Mouse (Mus musculus) mature B cell (primary cell): ENCODE data around the gene Kcnh7.

Experiments
- in situ Hi-C: fragments of 300-500 bp; cut with MboI; formaldehyde crosslinking; loops from 2 replicates; pipeline ENCODE4 v1.14.3; 2019

Gene Kcnh7

DNA sequence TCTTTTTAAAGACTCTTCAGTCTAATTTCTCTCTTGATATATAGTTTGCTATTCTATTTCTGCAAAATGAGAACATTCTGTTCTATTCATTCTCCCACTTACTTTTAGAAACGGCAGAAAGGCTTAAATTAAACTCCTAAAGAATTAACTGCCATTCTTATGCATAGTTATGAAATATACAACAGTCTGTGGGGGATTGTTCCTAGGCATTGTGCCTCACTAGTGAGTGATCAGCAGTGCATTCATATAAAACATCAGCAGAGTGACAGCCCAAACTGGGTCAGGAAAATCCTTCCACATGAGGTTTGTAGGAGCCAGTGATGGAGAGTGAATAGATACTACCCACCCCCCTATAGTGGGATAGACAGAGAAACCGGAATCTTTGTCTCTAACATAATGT lies 200.2 kb downstream of the Kcnh7 start:
- in situ Hi-C loops = no loop called here

DNA sequence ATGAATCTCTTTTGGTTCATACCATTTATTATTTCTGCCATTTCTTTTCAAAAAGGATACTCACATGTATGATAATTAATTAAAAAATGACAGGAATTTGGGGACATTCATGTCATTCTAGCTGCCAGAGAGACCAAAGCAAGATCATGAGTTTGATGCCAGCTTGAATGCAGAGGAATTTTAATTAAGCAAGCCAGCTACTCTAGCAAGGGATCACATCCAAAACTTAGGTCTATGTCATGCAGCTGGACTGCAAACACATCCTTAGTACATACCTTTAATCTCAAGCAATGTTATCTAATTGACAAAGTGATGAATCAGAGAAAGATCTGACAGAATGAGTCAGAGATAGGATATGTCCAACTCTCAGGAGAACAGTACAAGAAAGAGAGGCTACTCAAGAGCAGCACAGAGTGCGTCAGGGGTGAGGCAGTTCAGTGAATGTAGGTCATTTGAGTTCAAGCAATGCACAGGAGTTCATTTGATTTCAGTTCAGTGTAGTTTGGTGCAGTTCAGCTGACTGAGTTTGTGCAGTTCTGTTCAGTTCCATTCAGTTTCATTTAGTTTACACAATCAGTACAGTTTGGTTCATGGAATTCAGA lies 248.7 kb downstream of the Kcnh7 start:
- in situ Hi-C loops = no loop called here

DNA sequence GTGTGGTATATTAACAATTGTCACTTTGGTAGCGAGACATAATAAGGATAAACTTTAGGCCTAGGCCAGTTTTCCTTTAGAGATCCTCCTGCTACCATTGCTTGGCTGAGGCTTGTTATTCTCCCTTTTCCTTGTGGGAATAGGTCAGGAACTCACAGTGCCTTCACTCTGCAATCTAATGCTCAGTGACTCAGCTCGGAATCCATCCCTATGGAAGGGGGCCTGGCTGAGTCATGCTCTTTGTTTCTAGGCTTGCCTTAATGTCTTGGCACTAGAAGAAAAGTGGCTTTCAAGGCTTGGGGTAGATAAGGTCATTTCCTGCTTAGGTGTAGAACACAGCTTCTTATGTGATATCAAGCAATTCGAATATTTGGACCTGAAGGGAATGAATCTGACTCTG lies 255.6 kb downstream of the Kcnh7 start:
- in situ Hi-C loops = no loop called here

DNA sequence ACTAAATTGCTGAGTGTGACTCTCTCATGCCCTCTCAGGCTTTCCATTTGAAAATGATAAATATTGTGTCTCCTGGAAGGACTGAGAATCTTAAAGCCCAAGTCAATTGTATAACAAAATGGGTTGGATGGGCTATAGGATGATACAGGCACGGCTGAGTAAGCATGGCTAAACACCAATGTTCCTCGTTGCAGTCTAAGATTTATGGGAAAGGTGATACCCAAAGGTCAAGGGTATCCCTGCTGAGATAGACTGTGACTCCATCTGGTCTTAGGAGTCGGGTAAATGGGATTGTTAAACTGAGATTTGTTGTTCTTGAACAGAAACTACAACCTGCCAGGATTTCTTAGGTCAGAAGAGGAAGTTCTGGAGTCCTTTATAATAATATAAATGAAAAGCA lies 256.0 kb downstream of the Kcnh7 start:
- in situ Hi-C loops = no loop called here

DNA sequence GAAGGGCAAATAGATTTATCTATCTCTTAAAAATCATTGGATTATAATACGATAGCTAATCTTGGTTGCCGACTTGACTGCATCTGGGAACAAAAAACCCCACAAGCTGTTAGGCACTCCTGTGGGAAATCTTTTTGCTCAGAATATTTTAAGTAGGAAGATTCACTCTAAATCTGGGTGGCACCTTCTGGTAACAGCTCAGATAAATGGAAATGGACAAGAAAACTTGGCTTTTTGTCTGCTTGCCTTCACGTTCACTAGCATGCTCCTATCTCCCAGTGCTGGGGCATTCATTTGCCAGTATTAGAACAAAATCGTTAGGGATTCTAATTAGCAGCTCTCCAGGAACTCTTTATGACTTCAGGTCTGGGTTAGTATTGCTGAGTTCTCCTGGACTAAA lies 260.3 kb downstream of the Kcnh7 start:
- in situ Hi-C loops = no loop called here

DNA sequence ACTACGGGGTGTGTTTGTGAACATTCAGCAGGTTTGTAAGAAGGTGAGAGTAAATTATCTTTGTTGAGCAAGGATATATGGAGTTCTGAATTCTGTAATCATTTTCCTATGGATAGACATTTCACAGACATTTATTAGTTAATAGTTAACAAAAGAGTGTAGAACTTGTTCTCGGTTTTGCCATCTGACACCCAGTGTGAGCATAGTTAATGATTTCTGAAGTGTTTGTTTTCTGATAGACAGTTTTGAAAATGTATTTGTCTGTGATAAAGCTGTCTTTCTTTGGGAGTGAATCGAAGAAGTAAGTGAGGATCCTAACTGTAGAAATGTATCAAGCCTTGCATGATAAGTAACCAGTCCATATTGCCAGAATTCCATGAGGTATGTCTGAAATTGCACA lies 276.4 kb downstream of the Kcnh7 start:
- in situ Hi-C loops = no loop called here

DNA sequence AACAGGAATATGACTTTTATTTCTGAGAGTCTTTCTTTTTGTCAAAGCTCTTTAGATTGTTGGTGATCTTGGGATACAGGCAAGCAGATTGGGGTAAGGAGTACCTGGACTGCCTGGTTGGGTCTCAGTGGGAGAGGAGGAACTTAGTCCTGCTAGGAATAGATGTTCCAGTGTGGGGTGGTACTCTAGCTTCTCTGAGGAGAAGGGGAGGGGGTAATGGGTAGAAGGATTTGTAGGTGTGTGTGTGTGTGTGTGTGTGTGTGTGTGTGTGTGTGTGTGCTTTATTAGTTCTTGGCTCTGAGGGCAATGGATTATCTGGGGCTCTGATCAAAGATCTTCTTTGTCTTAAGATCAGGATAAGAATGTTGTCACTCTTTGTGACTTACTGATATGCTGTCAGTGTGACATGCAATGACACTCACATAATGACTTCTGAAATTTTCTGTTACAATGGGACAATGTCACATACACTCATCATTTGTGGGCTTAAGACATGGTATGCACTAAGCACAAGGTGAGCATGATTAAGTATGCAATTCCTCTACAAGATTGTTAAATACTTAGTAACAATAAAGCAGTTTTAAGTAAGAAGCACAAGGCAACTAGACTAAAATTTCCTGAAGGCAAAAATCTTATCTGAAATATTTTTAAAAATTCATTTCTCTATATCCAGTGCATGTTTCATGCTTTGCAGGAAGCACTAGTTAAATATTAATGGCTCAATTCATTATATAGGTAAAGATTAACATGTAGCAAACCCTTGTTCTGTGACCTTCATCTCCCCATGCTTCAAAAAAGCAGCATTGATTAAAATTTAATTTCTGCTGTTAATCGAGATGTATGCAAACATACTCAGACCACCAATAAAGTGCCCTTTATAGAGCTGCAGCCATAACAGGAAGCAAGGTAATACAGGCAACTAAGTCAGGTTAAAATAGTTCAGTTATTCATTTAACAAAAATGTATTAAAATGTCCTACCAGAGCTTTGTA lies 281.4 kb downstream of the Kcnh7 start:
- in situ Hi-C loops = no loop called here

DNA sequence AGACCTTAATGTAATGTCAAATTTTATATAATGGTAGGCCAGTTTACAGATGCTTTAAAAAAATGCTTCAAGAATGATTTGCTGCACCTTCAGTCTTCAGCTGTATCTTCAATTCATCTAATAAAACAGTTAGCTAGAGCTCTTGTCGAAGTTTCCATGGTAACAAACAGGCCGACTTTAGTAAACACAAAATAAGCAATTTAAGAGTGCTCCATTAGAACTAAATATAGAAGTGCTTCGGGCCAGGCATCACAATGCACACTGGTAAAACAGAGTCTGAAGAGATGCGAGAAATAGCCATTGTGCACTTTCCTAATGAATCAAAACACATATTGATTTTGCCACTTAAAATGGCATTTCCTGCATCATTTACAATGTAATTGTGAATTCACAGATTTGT lies 305.3 kb downstream of the Kcnh7 start:
- in situ Hi-C loops = no loop called here

DNA sequence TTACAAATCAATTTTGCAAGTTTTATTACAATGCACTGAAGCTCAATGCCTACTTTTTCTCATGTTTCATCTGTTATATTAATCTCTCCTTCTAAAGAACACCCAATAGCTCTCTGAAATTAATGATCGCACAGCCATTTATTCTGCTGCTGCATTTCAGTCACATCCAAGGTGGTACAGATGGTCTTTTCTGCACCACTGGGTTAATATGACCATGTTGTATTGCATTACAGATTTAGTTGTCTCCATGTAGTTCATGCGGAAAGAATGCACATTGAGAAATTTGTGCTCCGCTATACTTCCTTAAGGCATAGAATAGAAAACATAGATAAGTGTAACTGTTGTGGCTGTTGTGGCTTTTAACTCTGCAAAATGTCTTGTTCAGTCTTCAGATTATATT lies 328.7 kb downstream of the Kcnh7 start:
- in situ Hi-C loops = no loop called here

DNA sequence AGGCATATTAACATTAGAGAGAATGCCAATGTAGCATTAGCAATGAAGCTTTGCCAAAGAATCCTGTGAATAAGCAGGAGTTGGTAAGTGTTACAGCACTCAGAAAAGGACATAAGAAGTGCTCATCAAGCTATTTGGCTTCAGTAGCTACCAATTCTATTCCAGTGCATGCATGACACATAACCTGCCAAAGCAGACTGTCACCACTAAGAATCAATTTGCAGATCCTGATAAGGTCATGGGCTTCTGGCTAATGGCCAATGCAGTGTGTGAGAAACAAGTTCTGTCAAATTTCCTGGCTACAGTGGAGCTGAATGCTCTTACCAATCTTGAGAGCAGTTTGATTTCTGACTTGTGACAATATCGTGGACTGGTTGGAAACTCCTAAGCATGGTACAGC lies 341.5 kb downstream of the Kcnh7 start:
- in situ Hi-C loops = no loop called here

DNA sequence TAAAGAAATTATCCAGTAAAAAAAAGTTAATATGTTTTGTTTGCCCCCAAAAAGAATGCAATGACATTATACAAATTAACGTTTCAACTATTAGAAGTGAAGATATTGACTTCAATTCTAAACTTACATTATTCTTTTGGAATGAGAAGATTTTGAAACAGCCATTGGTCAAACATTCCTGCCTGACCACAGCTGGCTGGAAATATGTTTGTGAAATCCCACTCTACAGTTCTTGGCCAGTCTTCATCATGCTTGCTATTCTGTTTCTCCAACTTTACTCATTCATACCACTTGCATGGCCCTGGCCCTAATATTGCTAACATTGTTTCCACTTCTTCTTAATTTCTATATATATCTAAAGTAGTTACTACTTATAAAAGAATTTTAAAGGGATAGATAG lies 349.8 kb downstream of the Kcnh7 start:
- in situ Hi-C loops = no loop called here

DNA sequence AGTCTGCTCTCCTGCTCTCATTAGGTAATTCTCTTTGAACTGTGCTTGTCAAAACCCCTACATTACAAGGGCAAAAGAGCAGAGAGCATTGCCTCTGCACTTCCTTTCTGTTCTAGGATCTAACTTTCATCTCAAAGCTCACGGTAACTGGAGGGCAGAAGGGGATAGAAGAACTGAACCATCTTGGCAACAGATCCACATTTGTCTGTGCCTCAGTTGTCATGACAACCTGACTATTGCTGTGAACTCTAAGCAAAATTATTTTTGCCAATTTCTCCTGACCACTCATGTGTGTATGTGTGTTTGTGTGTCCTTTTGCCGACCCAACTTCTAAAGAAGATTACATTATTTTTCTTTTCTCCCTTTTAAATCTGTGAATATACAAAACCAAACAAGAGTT lies 364.9 kb downstream of the Kcnh7 start:
- in situ Hi-C loops = no loop called here

DNA sequence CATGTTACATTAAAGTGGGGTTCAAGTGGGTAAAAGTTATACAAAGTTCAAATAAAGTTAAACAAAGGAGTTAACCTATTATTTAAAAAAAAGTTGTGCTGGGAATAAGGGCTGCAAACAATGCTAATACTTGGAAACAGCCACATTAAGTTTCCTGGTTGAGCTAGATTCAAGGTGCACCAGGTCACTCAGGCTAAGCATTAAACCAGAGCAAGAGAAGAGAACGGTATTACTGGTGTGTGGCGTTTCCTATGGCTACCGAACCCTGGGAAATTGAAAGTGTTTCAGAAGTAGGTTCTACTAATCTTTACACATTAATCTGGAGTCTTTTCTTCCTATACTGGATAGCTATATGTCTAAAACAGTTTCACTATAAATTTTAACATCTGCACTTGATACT lies 368.1 kb downstream of the Kcnh7 start:
- in situ Hi-C loops = no loop called here

DNA sequence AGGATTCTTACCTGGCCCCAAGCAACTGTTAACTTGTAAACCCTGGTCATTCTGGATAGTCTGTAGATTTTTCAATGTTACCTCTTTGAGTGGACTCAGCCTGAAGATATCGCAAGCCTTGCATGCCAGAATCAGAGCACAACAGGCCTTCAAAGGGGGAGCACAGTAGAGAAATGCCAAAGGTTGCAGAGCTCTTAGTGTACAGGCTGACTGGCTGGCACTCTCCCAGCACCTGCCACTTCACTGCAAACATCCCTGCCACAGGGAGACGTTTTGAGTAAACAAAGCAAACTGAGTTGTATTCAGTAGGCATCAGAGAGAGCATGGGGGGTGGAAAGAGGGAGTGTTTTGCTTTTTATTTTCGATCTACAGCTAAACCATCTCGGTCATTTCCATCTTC lies 375.3 kb downstream of the Kcnh7 start:
- in situ Hi-C loops = no loop called here

DNA sequence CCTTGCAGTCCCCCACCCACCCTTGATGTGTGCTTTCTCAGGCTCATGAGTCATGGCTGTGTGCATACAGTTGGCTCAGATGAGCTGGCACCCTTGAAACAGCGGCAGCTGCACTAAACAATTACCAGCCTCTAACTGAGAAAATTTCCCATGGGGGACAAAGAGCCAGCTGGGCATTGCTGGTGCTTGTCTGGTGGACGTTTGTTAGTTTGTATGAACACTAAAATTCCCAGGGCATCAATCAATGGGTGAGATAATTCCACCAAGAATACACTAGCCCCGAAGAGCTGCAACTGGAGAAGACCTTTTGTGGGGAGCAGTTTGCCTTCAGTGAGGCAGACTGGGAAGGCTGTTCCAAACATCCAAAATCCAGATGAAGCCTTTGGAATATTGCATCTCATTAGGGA lies 376.6 kb downstream of the Kcnh7 start:
- in situ Hi-C loops = no loop called here

DNA sequence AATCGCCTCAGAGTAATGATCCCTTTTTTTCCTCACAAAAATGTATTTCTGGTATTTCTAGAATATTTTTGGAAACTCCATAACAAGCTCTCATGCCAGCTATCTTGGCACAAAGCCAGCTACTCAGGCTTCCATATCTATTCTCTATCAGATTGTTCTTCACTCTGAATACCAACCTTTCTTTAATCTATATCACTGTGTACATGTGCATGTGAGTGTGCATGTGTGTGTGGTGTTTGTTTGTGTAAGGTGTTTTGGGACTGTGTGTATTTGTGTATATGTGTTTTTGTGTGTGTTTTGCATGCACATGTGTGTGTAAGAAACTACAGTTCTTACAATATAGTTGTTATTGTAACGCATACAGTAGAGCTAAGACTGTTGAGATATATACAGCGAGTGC lies 377.2 kb downstream of the Kcnh7 start:
- in situ Hi-C loops = no loop called here

DNA sequence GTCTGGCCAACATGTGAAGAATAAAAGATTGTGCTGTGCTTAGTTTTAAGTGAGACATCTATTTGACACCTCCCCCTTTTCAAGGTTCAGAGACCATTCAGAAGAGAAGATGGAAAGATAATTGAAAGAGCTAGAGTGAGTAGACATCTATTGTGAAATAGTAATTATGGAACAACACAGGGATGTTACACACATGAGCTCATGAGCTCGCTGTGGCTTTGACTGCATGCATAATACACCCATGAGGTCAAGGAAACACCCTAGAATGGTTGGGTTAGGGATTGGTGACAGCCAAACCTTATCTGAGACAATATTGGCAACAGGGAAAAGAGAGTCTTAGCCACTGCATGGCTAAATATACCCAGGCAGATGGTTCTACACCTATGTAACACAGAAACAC lies 380.1 kb downstream of the Kcnh7 start:
- in situ Hi-C loops = no loop called here

DNA sequence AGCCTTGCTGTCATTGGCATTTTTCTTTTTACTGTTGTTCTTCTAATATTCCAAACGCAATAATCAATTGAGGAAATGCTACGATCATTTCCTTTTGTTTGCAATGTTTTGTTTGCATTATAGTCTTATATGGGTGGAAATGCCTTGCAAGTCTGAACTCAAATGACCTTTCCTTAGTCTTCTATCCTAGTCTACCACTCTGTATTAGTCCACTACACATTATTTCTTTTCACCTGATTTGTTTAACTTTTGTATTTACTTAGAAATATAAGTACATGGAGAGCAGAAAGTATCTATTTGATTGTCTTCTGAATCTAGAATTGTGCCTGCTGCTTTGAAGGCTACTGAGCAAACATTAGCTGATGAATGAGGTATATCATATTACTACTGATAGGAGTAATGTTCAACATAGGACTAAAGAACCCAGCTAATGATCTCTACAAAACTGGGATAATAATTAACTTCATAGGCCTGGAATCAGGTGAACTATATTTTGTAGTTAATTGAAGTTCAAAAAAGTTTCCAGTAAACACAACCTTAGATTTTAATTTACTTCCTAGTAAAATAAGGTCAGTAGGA lies 399.5 kb downstream of the Kcnh7 start:
- in situ Hi-C loops = no loop called here

DNA sequence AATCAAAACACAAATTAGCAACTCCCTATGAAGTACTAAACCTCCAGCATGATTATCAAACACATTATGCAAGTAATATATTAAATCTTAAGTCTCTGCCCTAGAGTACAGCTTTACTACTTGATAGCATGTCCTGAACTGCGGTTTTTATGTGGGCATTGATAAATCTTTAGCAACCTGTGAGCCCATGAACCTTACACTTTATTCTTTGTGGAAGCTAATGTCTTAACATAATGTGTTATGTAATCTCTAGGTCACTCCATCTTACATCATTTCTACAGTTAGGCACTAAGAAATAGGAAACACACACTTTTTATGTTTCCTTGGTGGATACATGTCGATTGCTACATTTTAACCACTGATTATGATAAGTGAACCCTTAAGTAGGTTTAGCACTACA lies 437.8 kb downstream of the Kcnh7 start:
- in situ Hi-C loops = no loop called here

DNA sequence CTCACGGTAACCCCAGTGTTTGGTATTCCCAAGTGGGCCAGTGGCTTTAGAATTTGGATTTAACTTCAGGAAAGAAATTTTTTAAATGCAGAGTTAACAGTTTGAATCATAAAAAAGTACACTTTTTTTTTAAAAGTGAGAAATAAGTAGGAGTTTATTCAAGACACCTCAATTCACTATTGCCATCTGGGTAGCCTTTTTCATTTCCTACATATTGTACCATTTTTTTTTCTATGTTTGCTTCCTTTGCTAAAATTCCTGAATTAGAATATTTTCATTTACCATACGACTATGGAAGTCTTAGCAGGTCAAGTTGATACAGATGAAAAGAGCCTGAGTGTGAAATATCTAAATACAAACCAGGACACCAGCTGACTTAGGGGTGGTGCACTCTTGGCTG lies 441.0 kb downstream of the Kcnh7 start:
- in situ Hi-C loops = no loop called here

DNA sequence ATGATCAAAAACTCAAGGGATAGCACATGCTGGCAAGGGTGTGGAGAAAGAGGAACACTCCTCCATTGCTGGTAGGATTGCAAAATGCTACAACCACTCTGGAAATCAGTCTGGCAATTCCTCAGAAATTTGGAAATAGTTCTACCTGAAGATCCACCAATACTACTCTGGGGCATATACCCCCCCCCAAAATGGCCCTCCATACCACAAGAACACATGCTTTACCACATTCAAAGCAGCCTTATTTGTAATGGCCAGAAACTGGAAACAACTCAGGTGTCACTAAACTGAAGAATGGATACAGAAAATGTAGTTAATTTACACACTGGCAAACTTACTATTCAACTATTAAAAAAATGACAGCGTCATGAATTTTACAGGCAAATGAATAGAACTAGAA lies 453.4 kb downstream of the Kcnh7 start:
- in situ Hi-C loops = no loop called here

DNA sequence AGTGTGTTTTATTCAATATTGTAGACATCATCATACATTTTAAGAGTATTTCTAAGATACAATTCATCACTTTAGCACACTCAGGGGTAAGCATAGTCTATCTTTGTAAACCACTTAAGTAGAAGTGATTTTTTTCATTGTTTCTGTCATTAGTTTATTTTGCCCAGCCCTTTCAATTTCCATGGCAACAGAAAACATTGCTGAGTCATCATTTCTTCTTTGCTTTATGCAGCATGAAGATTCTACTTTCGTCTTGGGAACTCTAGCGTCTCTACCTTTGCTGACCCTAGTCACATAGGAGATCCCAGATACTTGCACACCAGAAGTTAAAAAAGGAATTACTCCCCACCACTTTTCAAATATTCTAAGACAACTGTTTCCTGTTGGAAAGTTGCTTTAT lies 456.4 kb downstream of the Kcnh7 start:
- in situ Hi-C loops = no loop called here

DNA sequence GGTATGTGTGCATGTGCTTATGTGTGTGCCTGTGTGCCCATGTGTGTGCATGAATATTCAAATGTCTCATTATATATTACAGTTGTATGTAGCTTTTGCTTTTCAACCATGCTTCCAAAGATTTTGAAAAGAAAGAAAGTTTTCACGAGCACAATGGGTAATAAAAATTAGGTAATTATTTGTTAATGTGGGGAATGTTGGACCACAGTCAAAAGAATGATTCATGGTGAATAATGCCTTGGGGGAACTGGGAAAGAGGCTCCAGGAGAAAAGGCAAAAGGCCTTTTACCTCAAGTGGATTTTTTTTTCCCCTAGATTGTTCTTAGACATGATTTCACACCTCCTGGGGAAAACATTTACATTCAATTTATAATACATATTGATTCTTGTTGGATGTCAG lies 458.1 kb downstream of the Kcnh7 start:
- in situ Hi-C loops = no loop called here
